Mouse (Mus musculus) neural tube, embryonic 15.5 days (tissue): ENCODE results near the gene Spata3. TPM values are rescaled to one million over a fixed set of nuclear protein-coding genes. Genes with fewer than 3 reads are reported as not detected.

Source experiments
- ATAC-seq: fragments of 200-750 bp; cut with Nextera tagmentation; 2 replicates; pipeline ENCODE4 v1.8.0; 2017; ENCODE audit warnings: mild to moderate bottlenecking, moderate TSS enrichment, moderate library complexity; ENCODE audit not compliant: low FRiP score
- H3K27ac ChIP-seq: fragments of 300-500 bp; sonication (generic); replicated peaks from 2 replicates; pipeline ENCODE4 v1.5.1; 2015; ENCODE audit warnings: mild to moderate bottlenecking, inconsistent platforms
- H3K27me3 ChIP-seq: fragments of 300-500 bp; sonication (generic); replicated peaks from 2 replicates; pipeline ENCODE4 v1.6.1; 2015; ENCODE audit warnings: inconsistent platforms
- H3K36me3 ChIP-seq: fragments of 300-500 bp; sonication (generic); 2 replicates; pipeline ENCODE4 v1.6.1; 2015; ENCODE audit warnings: inconsistent platforms
- H3K4me1 ChIP-seq: fragments of 300-500 bp; sonication (generic); 2 replicates; pipeline ENCODE4 v1.6.1; 2015; ENCODE audit warnings: inconsistent platforms
- H3K4me2 ChIP-seq: fragments of 300-500 bp; sonication (generic); 2 replicates; pipeline ENCODE4 v1.6.1; 2015; ENCODE audit warnings: inconsistent platforms, mild to moderate bottlenecking, moderate library complexity
- H3K4me3 ChIP-seq: fragments of 300-500 bp; sonication (generic); replicated peaks from 2 replicates; pipeline ENCODE4 v1.5.1; 2015; ENCODE audit warnings: mild to moderate bottlenecking, inconsistent platforms
- H3K9ac ChIP-seq: fragments of 300-500 bp; sonication (generic); replicated peaks from 2 replicates; pipeline ENCODE4 v1.6.1; 2015; ENCODE audit warnings: mild to moderate bottlenecking, inconsistent platforms
- H3K9me3 ChIP-seq: fragments of 300-500 bp; sonication (generic); replicated peaks from 2 replicates; pipeline ENCODE4 v1.6.1; 2016; ENCODE audit warnings: inconsistent platforms
- WGBS: fragments of 180-500 bp; shearing (Covaris S2); methylation state at CpG from one replicate; pipeline ENCODE4 v1.1.7; 2015; ENCODE audit warnings: mixed read lengths; 5-methylcytosine and 5-hydroxymethylcytosine counted together
- polyA plus RNA-seq: library from polyadenylated mRNA; unstranded; fragments of >200 nt; fragmentation: Nextera tagmentation; extraction: Ambion mirVana; gene quantifications from 2 replicates; pipeline ENCODE4 v1.2.1, GENCODE M21; 2015

The Spata3 gene
- polyA plus RNA-seq, 1 experiment from 2014 or later = 0.41 TPM

GRCm38 (mm10) chr1:86040131-86040530 is 23.5 kb downstream of the Spata3 start:
- Histone ChIP-seq H3K27ac (no peak overlapping the region), H3K36me3 (no peaks in the 10 kb centered on the region), H3K4me2 (no peak overlapping the region), H3K9ac (no peak overlapping the region), H3K9me3 (no peaks in the 10 kb centered on the region), H3K4me1 (no peaks in the 10 kb centered on the region), H3K27me3 (peaks cover 19% of the 10 kb centered on the region), H3K4me3 (no peak overlapping the region)
- no peak for ATAC-seq
- 71% methylated on average over 4 of the region's 4 CpGs for WGBS

DNA sequence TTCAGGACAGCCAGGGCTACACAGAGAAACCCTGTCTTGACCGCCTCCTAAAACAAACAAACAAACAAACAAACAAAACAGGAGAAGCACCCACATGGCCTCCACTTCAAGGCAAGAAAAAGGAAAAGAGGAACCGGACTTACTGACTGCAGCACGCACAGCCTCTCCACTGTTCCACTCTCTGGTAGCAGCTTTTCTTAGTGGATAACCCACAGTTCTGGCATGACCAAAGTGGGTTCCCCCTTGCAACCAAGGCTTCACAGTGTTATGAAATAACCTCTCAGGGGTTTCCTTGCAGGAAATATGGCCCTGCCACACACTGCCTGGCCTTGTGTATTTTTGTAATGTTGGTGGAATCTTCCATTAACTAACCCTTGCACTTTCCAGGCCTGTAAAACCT is 24.2 kb downstream of the Spata3 start:
- H3K4me1 ChIP-seq = peaks cover 3% of the 10 kb centered on the region; the same call in 1 of the 2 replicates
- H3K4me2 ChIP-seq = no peak overlapping the region
- H3K9ac ChIP-seq = no peak overlapping the region
- no peaks in the 10 kb centered on the region for H3K36me3 ChIP-seq
- H3K27me3 ChIP-seq = peaks cover 20% of the 10 kb centered on the region
- no peak overlapping the region for H3K27ac ChIP-seq
- no peak overlapping the region for H3K4me3 ChIP-seq
- WGBS = 98% methylated on average over 3 of the region's 3 CpGs
- no peaks in the 10 kb centered on the region for H3K9me3 ChIP-seq
- ATAC-seq = no peak

DNA sequence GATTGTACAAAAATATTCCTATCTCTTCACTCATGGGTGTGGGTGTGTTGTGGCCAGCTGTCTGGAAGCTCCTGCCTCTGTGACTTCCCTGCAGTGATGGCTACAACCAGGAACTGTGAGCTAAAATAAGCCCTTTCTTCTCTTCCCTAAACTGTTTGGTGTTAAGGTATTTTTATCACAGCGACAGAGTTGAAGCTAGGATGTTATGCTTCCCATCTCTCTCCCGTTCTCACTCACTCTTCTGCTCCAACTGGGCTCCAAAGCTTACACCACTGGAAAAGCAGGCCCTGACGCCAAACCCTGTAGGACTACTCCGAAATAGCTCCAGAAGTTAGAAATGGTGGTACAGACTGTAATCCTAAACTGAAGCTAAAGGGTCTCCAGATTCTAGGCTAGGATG is 28.4 kb downstream of the Spata3 start:
- H3K27ac ChIP-seq = no peak overlapping the region
- 74% methylated on average over 4 of the region's 4 CpGs for WGBS
- peaks cover 48% of the 10 kb centered on the region for H3K27me3 ChIP-seq
- H3K9me3 ChIP-seq = no peaks in the 10 kb centered on the region
- peaks cover 15% of the 10 kb centered on the region for H3K4me1 ChIP-seq
- ATAC-seq = no peak
- H3K4me2 ChIP-seq = no peak overlapping the region; the same call in 1 of the 2 replicates
- H3K36me3 ChIP-seq = no peaks in the 10 kb centered on the region
- peak overlapping the region; percentile 59 for H3K4me3 ChIP-seq
- H3K9ac ChIP-seq = no peak overlapping the region

DNA sequence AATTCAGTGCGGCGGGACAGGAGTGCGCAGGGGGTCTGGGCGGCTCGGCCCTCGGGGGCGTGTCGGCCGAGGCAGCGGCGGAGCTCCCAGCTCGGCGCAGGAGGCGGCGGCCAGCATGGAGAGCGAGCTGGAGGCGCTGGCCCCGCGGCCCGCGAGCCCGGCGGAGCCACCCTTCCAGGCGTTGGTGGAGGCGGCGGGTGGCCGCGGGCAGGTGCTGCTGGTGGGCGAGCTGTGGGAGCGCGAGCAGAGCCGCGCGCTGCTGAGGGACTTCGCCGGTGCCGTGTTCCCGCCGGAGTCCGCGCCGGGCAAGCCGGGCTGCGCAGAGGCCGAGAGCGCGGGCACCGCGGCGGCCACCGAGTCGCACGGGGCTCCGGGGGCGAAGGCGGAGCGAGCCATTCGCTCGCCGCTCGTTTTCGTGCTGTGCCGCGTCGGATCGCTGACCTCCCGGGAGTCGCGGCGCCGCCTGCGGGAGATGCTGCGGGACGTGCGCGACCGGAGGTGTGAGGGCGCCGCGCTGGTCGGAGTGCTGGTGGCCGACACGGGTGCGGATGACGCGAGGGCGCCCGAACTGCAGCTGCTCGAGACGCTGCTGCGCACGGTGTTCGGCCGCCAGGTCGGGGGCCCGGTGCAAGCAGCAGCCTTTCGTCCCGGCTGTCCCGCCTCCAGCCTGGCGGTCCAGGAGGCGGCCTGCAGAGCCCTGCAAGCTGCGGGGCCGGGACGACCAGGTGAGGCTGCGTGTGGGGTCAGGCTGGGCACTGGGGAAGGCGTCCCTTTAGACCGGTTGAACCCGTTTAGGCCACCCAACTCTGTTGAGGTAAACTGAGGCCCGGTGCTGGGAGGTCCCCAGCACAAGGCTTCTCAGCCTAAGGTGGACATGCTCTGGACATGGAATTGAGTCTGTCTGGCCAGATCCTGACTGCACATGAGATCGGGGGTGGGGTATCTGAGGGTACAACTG is 29.5 kb downstream of the Spata3 start, which contains the start of gene 2810459M11Rik:
Gene 2810459M11Rik (plus strand): TSS at position 16 of the 958 bp plus-strand sequence.
- Histone ChIP-seq H3K4me2 (peak within 1 kb of the TSS; percentile 92), H3K4me3 (peak within 1 kb of the TSS; percentile 59), H3K27me3 (peaks cover 48% of the 10 kb centered on the region), H3K27ac (peak within 1 kb of the TSS; percentile 71), H3K36me3 (no peaks in the 10 kb centered on the region), H3K9me3 (no peaks in the 10 kb centered on the region), H3K9ac (peak within 1 kb of the TSS; percentile 71), H3K4me1 (peaks cover 15% of the 10 kb centered on the region)
- under 1% methylated on average over 109 of the region's 110 CpGs for WGBS
- peak; percentile 86 for ATAC-seq

DNA sequence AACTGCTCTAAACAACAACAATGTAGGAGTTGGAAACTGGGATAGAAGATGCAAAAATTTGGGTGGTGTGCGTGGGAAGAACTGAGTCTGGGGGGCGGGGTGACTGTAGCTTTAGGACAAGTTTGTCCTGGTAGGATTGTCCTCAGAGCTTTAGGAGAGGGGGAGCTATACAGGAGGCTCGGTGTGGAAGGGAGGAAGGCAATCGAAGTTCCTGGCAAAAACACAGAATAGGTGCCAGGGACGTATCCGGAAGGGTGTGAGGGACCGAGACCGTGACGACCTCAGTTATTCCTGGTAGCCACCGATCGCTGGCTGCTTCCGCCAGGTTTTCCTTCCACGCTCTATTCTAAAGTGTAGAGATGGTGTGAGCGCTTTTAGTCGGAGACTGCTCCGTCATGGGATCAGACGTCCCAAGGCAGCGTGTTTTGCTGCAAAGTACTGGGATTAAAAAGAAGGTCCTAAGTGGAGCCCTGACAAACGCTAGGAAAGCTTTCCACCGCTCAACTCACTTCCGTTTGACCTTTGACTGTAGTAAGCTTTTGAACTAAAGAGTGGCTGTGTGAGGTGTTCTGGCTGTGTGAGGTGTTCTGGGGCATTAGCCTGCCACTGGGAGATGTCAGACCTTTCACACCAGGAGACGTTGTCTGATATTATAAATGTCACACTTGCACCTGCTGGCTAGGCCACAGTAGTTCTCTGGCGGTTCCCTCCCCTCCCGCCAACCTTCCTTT is 30.4 kb downstream of the Spata3 start:
- WGBS = 12% methylated on average over 24 of the region's 24 CpGs
- peaks cover 48% of the 10 kb centered on the region for H3K27me3 ChIP-seq

GRCm38 (mm10) chr1:86048231-86048630 is 31.6 kb downstream of the Spata3 start:
- H3K9ac ChIP-seq = no peak overlapping the region
- no peaks in the 10 kb centered on the region for H3K9me3 ChIP-seq
- H3K36me3 ChIP-seq = no peaks in the 10 kb centered on the region
- ATAC-seq = no peak
- no peak overlapping the region for H3K27ac ChIP-seq
- H3K27me3 ChIP-seq = peaks cover 45% of the 10 kb centered on the region
- 94% methylated on average over 4 of the region's 4 CpGs for WGBS
- H3K4me3 ChIP-seq = no peak overlapping the region
- no peak overlapping the region for H3K4me2 ChIP-seq
- peaks cover 15% of the 10 kb centered on the region for H3K4me1 ChIP-seq

More for the DNA sequence above, 30.4 kb downstream of the Spata3 start:
- peaks cover 15% of the 10 kb centered on the region for H3K4me1 ChIP-seq
- H3K9me3 ChIP-seq = no peaks in the 10 kb centered on the region
- peak overlapping the region; percentile 71 for H3K9ac ChIP-seq
- H3K4me3 ChIP-seq = peak overlapping the region; percentile 59
- H3K27ac ChIP-seq = peak overlapping the region; percentile 71; the same call in 1 of the 2 replicates
- 0 out of 2 replicates have a peak, but pooled peaks have one; percentile 18 for ATAC-seq
- H3K4me2 ChIP-seq = peak overlapping the region; percentile 92
- no peaks in the 10 kb centered on the region for H3K36me3 ChIP-seq

GRCm38 (mm10) chr1:86048744-86049143 is 32.1 kb downstream of the Spata3 start:
- Histone ChIP-seq H3K27ac (no peak overlapping the region), H3K9me3 (no peaks in the 10 kb centered on the region), H3K36me3 (no peaks in the 10 kb centered on the region), H3K4me2 (no peak overlapping the region), H3K27me3 (peaks cover 40% of the 10 kb centered on the region), H3K4me3 (no peak overlapping the region), H3K9ac (no peak overlapping the region), H3K4me1 (peaks cover 15% of the 10 kb centered on the region)
- WGBS = 91% methylated on average over 3 of the region's 3 CpGs
- no peak for ATAC-seq

DNA sequence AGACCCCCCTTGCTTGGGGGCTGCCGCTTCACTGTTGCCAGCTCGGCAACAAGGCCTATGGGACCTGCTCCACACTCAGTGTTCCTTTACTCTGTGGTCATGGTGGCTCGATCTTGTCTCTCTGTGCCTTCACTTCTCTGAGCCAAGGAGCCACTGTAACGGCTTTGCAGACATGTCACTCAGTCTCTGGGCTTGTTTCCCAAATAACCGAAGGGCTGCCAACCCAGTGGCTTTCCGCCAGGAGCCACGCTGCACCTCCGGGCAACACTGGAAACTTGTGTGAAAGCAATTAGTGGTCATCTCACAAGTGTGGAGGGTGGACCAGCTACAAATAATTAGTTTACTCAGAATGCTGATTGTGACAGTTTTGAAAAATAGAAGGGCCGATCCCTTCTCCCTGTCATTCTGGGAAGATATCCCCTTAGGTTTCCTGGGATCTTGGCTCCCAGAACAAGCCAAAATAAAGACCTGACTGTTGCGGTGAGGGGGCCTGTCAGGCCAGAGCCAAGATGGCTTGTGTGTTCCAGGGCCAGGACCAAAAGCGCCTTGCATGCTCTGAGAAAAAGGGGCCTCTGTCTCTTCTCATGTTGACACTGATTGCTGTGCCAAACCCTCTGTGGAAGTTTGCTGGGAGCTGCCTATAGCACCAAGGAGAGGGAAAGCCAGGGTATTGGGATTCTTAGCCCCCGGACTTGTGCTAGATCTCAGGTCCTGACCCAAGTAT is 36.7 kb downstream of the Spata3 start:
- H3K36me3 ChIP-seq = no peaks in the 10 kb centered on the region
- H3K27ac ChIP-seq = peak overlapping the region; percentile 72
- no peak overlapping the region for H3K4me3 ChIP-seq
- H3K27me3 ChIP-seq = peaks cover 8% of the 10 kb centered on the region; the same call in 1 of the 2 replicates
- no peaks in the 10 kb centered on the region for H3K9me3 ChIP-seq
- H3K4me1 ChIP-seq = peaks cover 6% of the 10 kb centered on the region; the same call in 1 of the 2 replicates
- H3K4me2 ChIP-seq = no peak overlapping the region
- peak; percentile 74 for ATAC-seq
- no peak overlapping the region for H3K9ac ChIP-seq
- WGBS = 71% methylated on average over 12 of the region's 12 CpGs

- Histone ChIP-seq H3K36me3 (no peaks in the 10 kb centered on the region), H3K4me2 (no peak overlapping the region), H3K27ac (no peak overlapping the region; the same call in 1 of the 2 replicates), H3K27me3 (no peaks in the 10 kb centered on the region), H3K9me3 (no peaks in the 10 kb centered on the region), H3K4me3 (no peak overlapping the region), H3K4me1 (peaks cover 13% of the 10 kb centered on the region), H3K9ac (no peak overlapping the region)
- 16% methylated on average over 3 of the region's 3 CpGs for WGBS
- ATAC-seq = no peak
Observed at GRCm38 (mm10) chr1:86054943-86055342, 38.3 kb downstream of the Spata3 start.

DNA sequence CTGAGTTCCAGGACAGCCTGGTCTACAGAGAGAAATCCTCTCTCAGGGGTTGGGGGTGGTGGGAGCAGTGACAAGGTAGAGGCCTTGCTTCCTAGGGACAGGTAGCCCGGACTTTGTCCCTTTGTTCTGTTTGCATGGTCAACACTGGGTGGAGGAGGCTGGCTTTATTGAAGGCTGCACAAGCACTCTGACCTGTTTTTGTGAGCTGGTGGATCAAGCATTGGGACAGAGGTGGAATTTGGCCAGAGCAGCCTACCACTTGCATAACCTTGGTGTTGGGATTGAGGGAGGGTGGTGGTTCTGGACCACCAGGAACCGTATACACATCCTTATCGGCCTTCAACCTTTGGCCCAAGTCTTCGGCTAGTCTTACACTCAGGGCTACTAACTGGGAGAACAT is 39.7 kb downstream of the Spata3 start:
- no peak overlapping the region for H3K4me2 ChIP-seq
- no peak overlapping the region for H3K9ac ChIP-seq
- H3K9me3 ChIP-seq = no peaks in the 10 kb centered on the region
- no peak for ATAC-seq
- H3K27ac ChIP-seq = no peak overlapping the region
- peaks cover 13% of the 10 kb centered on the region for H3K4me1 ChIP-seq
- no peaks in the 10 kb centered on the region for H3K27me3 ChIP-seq
- WGBS = 90% methylated on average over 4 of the region's 4 CpGs
- no peak overlapping the region for H3K4me3 ChIP-seq
- no peaks in the 10 kb centered on the region for H3K36me3 ChIP-seq
